Mouse (Mus musculus): ENCODE results near the gene Lrrfip1. TPM values are rescaled to one million over a fixed set of nuclear protein-coding genes. Genes with fewer than 3 reads are reported as not detected.

Lrrfip1 gene
- total and polyA plus RNA-seq, 2 experiments from 2014 or later, result 52.4 to 62.0 TPM

DNA sequence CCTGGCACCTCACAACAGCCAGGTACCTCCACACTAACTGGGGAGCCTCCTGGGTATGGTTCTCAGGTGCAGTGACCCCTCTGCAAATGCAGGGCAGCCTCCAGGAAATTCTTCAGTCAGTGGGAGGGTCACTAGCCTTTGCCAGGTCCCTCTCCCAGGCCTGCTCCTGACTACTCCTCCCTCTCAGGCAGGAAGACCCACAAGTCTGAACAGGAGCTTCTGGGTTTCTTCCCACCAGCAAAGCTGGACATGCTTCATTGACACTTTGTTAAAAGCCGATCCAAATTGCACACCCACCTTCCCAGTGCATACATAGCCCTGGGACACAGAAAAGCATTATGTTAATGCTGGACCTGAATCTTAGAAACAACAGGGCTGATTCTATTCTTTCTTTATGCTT lies 97.3 kb downstream of the Lrrfip1 start:
- TF ChIP-seq CTCF (IDR thresholded peaks at IDR 0.05; ENCODE audit: low read depth), result no peak
- ATAC-seq, result no peak
- 73% methylated on average over 1 of the region's 1 CpGs for WGBS

DNA sequence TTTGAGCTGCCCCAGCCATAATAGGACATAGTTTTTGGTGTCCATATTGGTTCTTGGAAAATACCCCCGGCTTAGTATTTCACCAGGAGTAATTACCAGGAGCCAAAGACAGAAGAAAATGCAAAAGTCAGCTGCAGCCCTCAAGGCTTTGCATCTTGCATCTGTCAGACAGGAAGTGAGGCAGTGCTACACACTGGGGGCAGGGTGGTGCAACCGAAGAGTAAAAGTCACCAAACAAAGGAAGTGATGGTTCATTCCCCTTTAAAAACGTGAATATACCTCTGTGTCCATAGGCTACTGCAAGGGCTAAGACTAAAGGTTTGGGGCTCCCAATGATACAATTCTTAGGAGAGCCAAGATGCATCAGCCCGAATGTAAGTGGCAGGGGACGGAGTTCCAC lies 98.0 kb downstream of the Lrrfip1 start:
- H3K4me2 ChIP-seq (ENCODE audit: low read depth), result no peak overlapping the region
- DNase-seq (no peak), ATAC-seq (no peak)
- no peak overlapping the region for H3K27ac ChIP-seq (ENCODE audit: low read depth, low read length)
- H3K9me3 ChIP-seq (ENCODE audit: low read length), result no peaks in the 10 kb centered on the region
- WGBS, result 77% methylated on average over 5 of the region's 5 CpGs
- H3K36me3 ChIP-seq (ENCODE audit: insufficient read depth), result 0 out of 2 replicates have a peak, but pooled peaks cover 3% of the 10 kb centered on the region
- no peak for TF ChIP-seq CTCF (IDR thresholded peaks at IDR 0.05; ENCODE audit: low read depth)
- no peaks in the 10 kb centered on the region for H3K27me3 ChIP-seq (ENCODE audit: insufficient read depth, low read length)
- H3K4me3 ChIP-seq (ENCODE audit: low read depth, low read length), result no peak overlapping the region
- no peaks in the 10 kb centered on the region for H3K4me1 ChIP-seq (ENCODE audit: insufficient read depth)
- H3K9ac ChIP-seq, result no peak overlapping the region

More for the DNA sequence above, 97.3 kb downstream of the Lrrfip1 start:
- no peaks in the 10 kb centered on the region for H3K27me3 ChIP-seq (ENCODE audit: insufficient read depth, low read length)
- H3K4me2 ChIP-seq (ENCODE audit: low read depth), result no peak overlapping the region
- H3K4me3 ChIP-seq (ENCODE audit: low read depth, low read length), result no peak overlapping the region
- H3K27ac ChIP-seq (ENCODE audit: low read depth, low read length), result no peak overlapping the region
- no peak overlapping the region for H3K9ac ChIP-seq
- H3K36me3 ChIP-seq (ENCODE audit: insufficient read depth), result 0 out of 2 replicates have a peak, but pooled peaks cover 3% of the 10 kb centered on the region
- no peaks in the 10 kb centered on the region for H3K4me1 ChIP-seq (ENCODE audit: insufficient read depth)
- no peak for DNase-seq
- no peaks in the 10 kb centered on the region for H3K9me3 ChIP-seq (ENCODE audit: low read length)

DNA sequence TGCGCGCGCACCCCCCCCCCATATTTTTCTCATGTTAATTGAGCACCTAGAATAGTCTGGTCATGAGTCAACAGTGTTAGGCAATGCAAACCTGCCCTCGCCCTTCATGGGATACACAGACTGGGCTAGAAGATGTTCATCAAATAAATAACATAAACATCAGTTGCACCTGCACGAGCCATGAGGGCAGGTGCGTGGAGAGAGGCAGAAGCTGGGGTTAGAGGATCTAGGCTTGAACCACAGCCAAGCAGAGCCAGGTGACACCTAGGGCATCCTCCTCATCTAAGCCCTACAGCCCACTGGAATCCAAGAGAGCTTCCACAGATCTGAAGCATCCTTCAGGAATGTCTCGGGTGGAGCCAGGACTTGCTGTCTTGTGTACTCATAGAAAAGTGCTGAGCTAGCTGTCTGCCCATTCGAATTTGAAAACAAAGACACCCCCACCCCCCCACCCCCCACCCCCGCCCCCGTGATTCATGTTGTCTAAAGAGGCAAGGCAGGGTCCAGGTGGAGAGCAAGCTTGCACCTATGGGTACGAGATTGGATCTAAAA lies 98.8 kb downstream of the Lrrfip1 start:
- ATAC-seq (no peak), DNase-seq (no peak)
- Histone ChIP-seq H3K4me2 (ENCODE audit: low read depth) (no peak overlapping the region), H3K4me1 (ENCODE audit: insufficient read depth) (no peaks in the 10 kb centered on the region), H3K27me3 (ENCODE audit: insufficient read depth, low read length) (no peaks in the 10 kb centered on the region), H3K27ac (ENCODE audit: low read depth, low read length) (no peak overlapping the region), H3K9ac (no peak overlapping the region), H3K9me3 (ENCODE audit: low read length) (no peaks in the 10 kb centered on the region), H3K36me3 (ENCODE audit: insufficient read depth) (0 out of 2 replicates have a peak, but pooled peaks cover 3% of the 10 kb centered on the region), H3K4me3 (ENCODE audit: low read depth, low read length) (no peak overlapping the region)
- 94% methylated on average over 11 of the region's 11 CpGs for WGBS
- TF ChIP-seq CTCF (IDR thresholded peaks at IDR 0.05; ENCODE audit: low read depth), result no peak

DNA sequence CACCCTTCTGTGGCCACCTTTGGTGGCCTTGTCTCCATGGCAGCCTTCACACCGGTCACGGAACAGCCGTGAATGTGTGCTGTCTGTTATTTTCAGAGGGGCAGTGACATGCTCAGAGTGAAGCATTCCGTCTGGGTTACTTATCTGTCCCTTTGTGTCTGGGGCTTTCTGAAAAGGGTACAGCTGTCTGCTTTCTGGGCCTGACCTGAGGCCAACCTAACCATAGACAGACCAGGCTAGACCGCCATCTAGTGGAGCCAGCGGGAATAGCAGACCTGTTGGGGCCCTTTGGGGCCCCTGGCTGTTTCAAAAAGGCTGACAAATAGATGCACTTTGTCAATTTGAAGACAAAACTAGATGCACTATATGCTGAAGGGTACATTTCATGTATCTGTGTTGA lies 100.3 kb downstream of the Lrrfip1 start:
- Histone ChIP-seq H3K9me3 (ENCODE audit: low read length) (no peaks in the 10 kb centered on the region), H3K4me3 (ENCODE audit: low read depth, low read length) (no peak overlapping the region), H3K27ac (ENCODE audit: low read depth, low read length) (no peak overlapping the region), H3K4me1 (ENCODE audit: insufficient read depth) (no peaks in the 10 kb centered on the region), H3K9ac (no peak overlapping the region), H3K27me3 (ENCODE audit: insufficient read depth, low read length) (no peaks in the 10 kb centered on the region), H3K4me2 (ENCODE audit: low read depth) (no peak overlapping the region), H3K36me3 (ENCODE audit: insufficient read depth) (peaks cover 7% of the 10 kb centered on the region; the same call in 1 of the 2 replicates)
- peak; percentile 78 for TF ChIP-seq CTCF (IDR thresholded peaks at IDR 0.05; ENCODE audit: low read depth)
- peak; percentile 71 for DNase-seq
- peak; percentile 62; the same call in 1 of the 2 replicates for ATAC-seq
- 23% methylated on average over 6 of the region's 6 CpGs for WGBS

DNA sequence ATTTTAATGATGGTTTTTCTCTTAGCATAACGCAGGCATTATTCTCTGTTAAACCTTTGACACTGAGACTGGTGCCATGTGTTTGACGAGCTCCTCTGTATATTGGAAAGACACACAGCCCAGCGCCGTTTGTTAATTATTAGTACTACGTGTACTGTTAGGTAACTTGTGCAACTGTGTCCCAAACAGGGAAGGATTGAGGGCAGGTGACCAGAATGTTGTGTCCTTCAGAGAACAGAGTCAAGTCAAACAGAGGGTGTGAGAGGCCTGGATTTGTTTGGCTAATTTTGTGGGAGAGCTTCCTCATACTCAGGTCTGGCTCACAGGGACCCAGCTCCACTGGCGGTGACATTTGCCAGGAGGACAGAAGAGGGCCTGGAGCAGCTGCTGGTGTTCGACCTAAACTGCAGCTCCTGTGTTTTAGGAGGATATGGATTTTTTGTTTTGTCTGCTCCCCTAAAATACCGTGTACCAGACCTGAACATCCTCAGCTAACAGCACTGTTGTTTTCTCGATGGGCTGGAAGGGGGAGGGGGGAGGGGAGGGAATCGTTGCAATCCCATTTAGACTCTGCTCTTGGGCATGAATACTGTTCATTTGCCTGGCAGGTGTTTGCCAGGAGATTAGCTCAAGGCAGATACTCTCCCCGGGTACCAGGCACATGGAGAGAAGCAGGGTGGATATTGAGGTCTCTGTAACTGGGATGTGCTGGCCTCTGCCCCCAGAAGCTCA lies 103.3 kb downstream of the Lrrfip1 start:
- H3K4me2 ChIP-seq (ENCODE audit: low read depth), result no peak overlapping the region
- ATAC-seq (no peak), DNase-seq (no peak)
- 67% methylated on average over 11 of the region's 11 CpGs for WGBS
- no peak overlapping the region for H3K27ac ChIP-seq (ENCODE audit: low read depth, low read length)
- no peak overlapping the region for H3K4me3 ChIP-seq (ENCODE audit: low read depth, low read length)
- H3K9me3 ChIP-seq (ENCODE audit: low read length), result no peaks in the 10 kb centered on the region
- H3K4me1 ChIP-seq (ENCODE audit: insufficient read depth), result no peaks in the 10 kb centered on the region
- peaks cover 12% of the 10 kb centered on the region; the same call in 1 of the 2 replicates for H3K36me3 ChIP-seq (ENCODE audit: insufficient read depth)
- no peak for TF ChIP-seq CTCF (IDR thresholded peaks at IDR 0.05; ENCODE audit: low read depth)
- no peaks in the 10 kb centered on the region for H3K27me3 ChIP-seq (ENCODE audit: insufficient read depth, low read length)
- H3K9ac ChIP-seq, result no peak overlapping the region

DNA sequence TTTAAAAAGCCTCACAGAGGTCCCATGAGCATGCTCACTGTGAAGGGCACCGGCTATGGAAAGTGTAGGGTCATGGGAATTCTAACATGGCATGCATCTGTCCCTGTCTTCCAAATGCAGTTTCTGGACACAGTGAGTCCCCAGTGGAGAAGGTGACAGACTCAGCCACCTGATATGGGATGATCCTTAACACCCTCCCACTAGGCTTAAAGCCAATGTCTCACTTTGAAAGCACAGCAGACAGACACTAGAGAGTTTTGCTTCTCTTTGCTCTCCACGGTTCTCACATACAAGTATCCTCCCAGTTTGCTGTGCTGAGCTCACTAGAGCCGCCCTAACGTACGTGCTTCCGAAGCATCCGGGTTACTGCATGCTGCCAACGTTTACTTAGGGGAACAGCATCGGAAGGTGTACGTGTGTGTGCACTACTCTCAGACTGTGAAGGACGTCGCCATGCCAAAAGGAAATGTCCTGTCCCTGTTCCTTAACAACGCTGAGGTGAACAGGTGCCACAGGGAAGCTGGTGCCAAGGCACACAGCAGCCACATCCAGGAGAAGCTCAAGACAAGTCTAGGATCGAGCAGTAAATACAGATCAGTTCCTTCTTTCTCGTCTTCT lies 104.9 kb downstream of the Lrrfip1 start:
- H3K4me3 ChIP-seq (ENCODE audit: low read depth, low read length), result no peak overlapping the region
- no peak for TF ChIP-seq CTCF (IDR thresholded peaks at IDR 0.05; ENCODE audit: low read depth)
- no peak overlapping the region for H3K4me2 ChIP-seq (ENCODE audit: low read depth)
- H3K27me3 ChIP-seq (ENCODE audit: insufficient read depth, low read length), result no peaks in the 10 kb centered on the region
- 91% methylated on average over 15 of the region's 15 CpGs for WGBS
- H3K4me1 ChIP-seq (ENCODE audit: insufficient read depth), result no peaks in the 10 kb centered on the region
- H3K9me3 ChIP-seq (ENCODE audit: low read length), result no peaks in the 10 kb centered on the region
- no peak overlapping the region for H3K27ac ChIP-seq (ENCODE audit: low read depth, low read length)
- no peak for DNase-seq
- ATAC-seq, result no peak
- peaks cover 12% of the 10 kb centered on the region; the same call in 1 of the 2 replicates for H3K36me3 ChIP-seq (ENCODE audit: insufficient read depth)
- H3K9ac ChIP-seq, result no peak overlapping the region

DNA sequence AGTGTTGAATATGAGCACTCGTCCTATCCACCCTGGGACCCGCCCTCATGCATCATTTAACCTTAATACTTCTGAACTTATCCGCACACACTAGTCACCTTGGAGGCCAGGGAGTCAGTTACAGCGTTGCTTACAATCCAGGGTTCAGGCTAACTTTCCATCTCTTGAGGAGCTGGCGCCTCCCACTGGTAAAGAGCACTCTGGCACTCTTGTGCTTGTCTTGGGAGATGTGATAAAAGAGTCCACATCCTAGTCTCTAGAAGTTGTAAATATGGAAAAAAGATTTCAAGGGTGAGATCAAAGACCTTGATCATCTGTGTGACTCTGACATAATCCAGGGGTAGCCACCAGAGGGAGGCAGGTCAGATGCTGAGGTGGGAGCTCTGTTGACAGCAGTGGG lies 109.0 kb downstream of the Lrrfip1 start:
- Histone ChIP-seq H3K9ac (no peak overlapping the region), H3K4me3 (ENCODE audit: low read depth, low read length) (no peak overlapping the region), H3K4me2 (ENCODE audit: low read depth) (no peak overlapping the region), H3K27ac (ENCODE audit: low read depth, low read length) (no peak overlapping the region), H3K4me1 (ENCODE audit: insufficient read depth) (no peaks in the 10 kb centered on the region), H3K9me3 (ENCODE audit: low read length) (no peaks in the 10 kb centered on the region), H3K36me3 (ENCODE audit: insufficient read depth) (peaks cover 14% of the 10 kb centered on the region), H3K27me3 (ENCODE audit: insufficient read depth, low read length) (no peaks in the 10 kb centered on the region)
- WGBS, result 69% methylated on average over 5 of the region's 5 CpGs
- DNase-seq, result no peak
- TF ChIP-seq CTCF (IDR thresholded peaks at IDR 0.05; ENCODE audit: low read depth), result peak; percentile 57
- no peak for ATAC-seq
